Mouse (Mus musculus) heart, adult 2 months (tissue): ENCODE measurements at regions not wholly inside any gene's neighbourhood (a gene's known extent, or its start where the extent isn't known, plus 50 kb on each side); places are given as distances from the start of the nearest gene placed in this dataset.

Experiments
- DNase-seq, 2 experiments: peaks; one replicate each; pipeline ENCODE4 v3.0.0; 2021
- H3K27ac ChIP-seq: fragments of 200-600 bp; 2 replicates; pipeline ENCODE4 v1.8.1; 2022
- H3K27me3 ChIP-seq: fragments of 200-500 bp; 2 replicates; pipeline ENCODE4 v1.6.1; 2012; ENCODE audit warnings: mild to moderate bottlenecking, low read length, inconsistent platforms, mixed read lengths; ENCODE audit not compliant: control insufficient read depth, insufficient read depth
- H3K36me3 ChIP-seq: fragments of 200-500 bp; 2 replicates; pipeline ENCODE4 v1.6.1; 2012; ENCODE audit warnings: low read length, inconsistent platforms; ENCODE audit not compliant: control insufficient read depth, insufficient read depth
- H3K4me1 ChIP-seq: fragments of 200-500 bp; 2 replicates; pipeline ENCODE4 v1.6.1; 2011; ENCODE audit warnings: low read length; ENCODE audit not compliant: control insufficient read depth, insufficient read depth
- H3K4me3 ChIP-seq: fragments of 200-600 bp; 2 replicates; pipeline ENCODE4 v1.8.1; 2022
- H3K79me2 ChIP-seq: fragments of 200-500 bp; replicated peaks from 2 replicates; pipeline ENCODE4 v1.6.1; 2012; ENCODE audit warnings: mild to moderate bottlenecking, inconsistent platforms, low read length, moderate library complexity, mixed read lengths; ENCODE audit not compliant: control insufficient read depth, insufficient read depth
- H3K9ac ChIP-seq: fragments of 200-500 bp; 2 replicates; pipeline ENCODE4 v1.6.1; 2012; ENCODE audit warnings: low read depth, mild to moderate bottlenecking, control low read depth, inconsistent platforms, low read length, mixed read lengths
- CTCF ChIP-seq: fragments of 200-600 bp; IDR thresholded peaks from 2 replicates; pipeline ENCODE4 v1.8.1; 2022; ENCODE audit warnings: antibody characterized with exemption, mild to moderate bottlenecking, moderate library complexity
- EP300 ChIP-seq: fragments of 200-500 bp; IDR thresholded peaks from 2 replicates; pipeline ENCODE4 v1.6.1; 2011; ENCODE audit warnings: low read depth, low read length, control low read depth; ENCODE audit not compliant: insufficient read depth
- POLR2A ChIP-seq: fragments of 200-500 bp; IDR thresholded peaks from 2 replicates; pipeline ENCODE4 v1.6.1; 2011; ENCODE audit warnings: mild to moderate bottlenecking, low read depth, low read length, control low read depth; ENCODE audit not compliant: insufficient read depth
- WGBS: fragments of 180-500 bp; shearing (Covaris S2); methylation state at CpG from one replicate; pipeline ENCODE4 v1.1.7; 2018; 5-methylcytosine and 5-hydroxymethylcytosine counted together
- intact Hi-C: fragments of 180-260 bp; cut with DNase I; formaldehyde crosslinking; loops from one replicate; pipeline ENCODE4 v1.15.1; 2025

DNA sequence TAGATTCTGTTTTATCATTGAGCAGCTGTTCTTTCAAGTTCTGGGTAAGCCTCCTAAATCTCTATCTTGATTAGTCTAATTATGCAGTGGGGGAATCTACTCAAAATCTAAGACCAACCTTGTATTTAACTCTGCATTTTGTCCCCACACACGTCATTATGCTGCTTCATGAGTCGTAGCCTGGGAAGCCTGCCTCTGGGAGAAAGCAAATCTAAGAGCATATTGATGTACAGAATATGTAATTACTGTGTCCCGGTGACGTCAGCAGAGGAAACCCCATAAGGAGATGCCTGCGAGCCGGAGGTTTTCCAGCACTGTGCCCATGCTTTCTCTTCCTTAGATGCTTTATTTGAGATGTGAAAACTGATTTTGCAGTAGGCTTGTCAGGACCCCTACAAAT, 161.7 kb downstream of the Rps29 start:
- H3K36me3 ChIP-seq = no peaks in the 10 kb centered on the region
- WGBS = 74% methylated on average over 6 of the region's 6 CpGs
- no peak for TF ChIP-seq CTCF
- TF ChIP-seq EP300 = no peak
- no peak for TF ChIP-seq POLR2A
- no peaks in the 10 kb centered on the region for H3K4me1 ChIP-seq
- no peak overlapping the region for H3K27ac ChIP-seq
- no peak for DNase-seq
- H3K4me3 ChIP-seq = no peak overlapping the region
- intact Hi-C loops = no loop called here
- H3K79me2 ChIP-seq = no peaks in the 10 kb centered on the region
- H3K27me3 ChIP-seq = no peaks in the 10 kb centered on the region
- H3K9ac ChIP-seq = no peak overlapping the region

- no peaks in the 10 kb centered on the region for H3K79me2 ChIP-seq
- H3K27me3 ChIP-seq = no peaks in the 10 kb centered on the region
- 54% methylated on average over 12 of the region's 12 CpGs for WGBS
- no peak overlapping the region for H3K27ac ChIP-seq
- no peak overlapping the region for H3K9ac ChIP-seq
- H3K4me3 ChIP-seq = no peak overlapping the region
- TF ChIP-seq EP300 = no peak
- TF ChIP-seq POLR2A = no peak
- no peak for TF ChIP-seq CTCF
- no peaks in the 10 kb centered on the region for H3K4me1 ChIP-seq
- intact Hi-C loops = no loop called here
- H3K36me3 ChIP-seq = no peaks in the 10 kb centered on the region
- DNase-seq = no peak
Observed at GRCm38 (mm10) chr12:68996740-68997139, 162.2 kb downstream of the Rps29 start.

- TF ChIP-seq POLR2A = no peak
- no peak for TF ChIP-seq EP300
- TF ChIP-seq CTCF = no peak
- Histone ChIP-seq H3K27me3 (no peaks in the 10 kb centered on the region), H3K36me3 (no peaks in the 10 kb centered on the region), H3K4me1 (no peaks in the 10 kb centered on the region), H3K4me3 (no peak overlapping the region), H3K9ac (no peak overlapping the region), H3K79me2 (no peaks in the 10 kb centered on the region), H3K27ac (no peak overlapping the region)
- WGBS = 80% methylated on average over 4 of the region's 4 CpGs
- no peak for DNase-seq
- intact Hi-C loops = no loop called here
Observed at GRCm38 (mm10) chr12:68980640-68981039, 178.3 kb downstream of the Rps29 start.

DNA sequence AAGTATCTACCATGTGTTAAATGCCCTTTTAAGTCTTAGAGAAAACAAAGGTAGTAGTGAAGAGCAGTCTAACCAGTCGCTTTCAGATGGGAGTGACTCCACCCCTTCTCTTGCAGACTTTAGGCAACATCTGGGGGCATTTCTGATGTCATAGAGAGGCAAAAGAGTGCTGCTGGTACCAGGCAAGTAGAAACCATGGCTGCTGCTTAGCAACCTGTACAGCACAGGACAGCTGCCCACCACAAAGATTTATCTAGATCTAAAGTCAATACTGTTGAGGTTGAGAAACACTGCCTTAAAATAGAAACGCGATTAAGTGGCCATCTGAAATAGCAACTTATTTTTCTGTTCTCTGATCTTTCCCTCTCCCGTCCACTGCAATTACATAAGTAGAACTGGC, 178.8 kb downstream of the Rps29 start:
- no peaks in the 10 kb centered on the region for H3K4me1 ChIP-seq
- WGBS = 59% methylated on average over 4 of the region's 4 CpGs
- intact Hi-C loops = no loop called here
- H3K27me3 ChIP-seq = no peaks in the 10 kb centered on the region
- no peaks in the 10 kb centered on the region for H3K36me3 ChIP-seq
- TF ChIP-seq POLR2A (no peak), EP300 (no peak), CTCF (no peak)
- H3K27ac ChIP-seq = no peak overlapping the region
- H3K4me3 ChIP-seq = no peak overlapping the region
- no peak overlapping the region for H3K9ac ChIP-seq
- no peak for DNase-seq
- H3K79me2 ChIP-seq = no peaks in the 10 kb centered on the region

DNA sequence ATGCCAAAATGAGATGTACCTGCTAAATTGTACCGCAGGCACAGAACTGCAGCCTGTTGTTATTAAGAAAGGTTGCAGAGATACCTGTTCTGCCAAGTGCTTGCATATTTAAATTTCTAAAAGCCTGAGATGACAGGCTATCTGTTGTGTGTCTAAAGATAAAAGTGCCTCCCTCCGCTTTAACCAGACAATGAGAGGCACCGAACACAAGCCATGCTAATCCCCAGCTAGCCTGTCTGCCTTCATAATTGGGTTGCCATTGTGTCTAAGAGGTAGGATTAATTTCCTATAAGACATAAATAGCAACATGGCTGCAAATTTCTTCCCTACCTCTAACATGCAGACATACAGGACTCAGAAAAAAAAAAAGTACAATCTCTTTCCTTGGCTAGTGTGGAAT, 179.8 kb downstream of the Rps29 start:
- 78% methylated on average over 3 of the region's 3 CpGs for WGBS
- no peaks in the 10 kb centered on the region for H3K79me2 ChIP-seq
- intact Hi-C loops = no loop called here
- H3K4me1 ChIP-seq = no peaks in the 10 kb centered on the region
- H3K9ac ChIP-seq = no peak overlapping the region
- no peak overlapping the region for H3K4me3 ChIP-seq
- H3K27ac ChIP-seq = no peak overlapping the region
- no peaks in the 10 kb centered on the region for H3K36me3 ChIP-seq
- TF ChIP-seq CTCF (no peak), EP300 (no peak), POLR2A (no peak)
- DNase-seq = no peak
- no peaks in the 10 kb centered on the region for H3K27me3 ChIP-seq

GRCm38 (mm10) chr12:68977276-68977675, 181.7 kb downstream of the Rps29 start:
- H3K9ac ChIP-seq = no peak overlapping the region
- no peak overlapping the region for H3K4me3 ChIP-seq
- no peaks in the 10 kb centered on the region for H3K79me2 ChIP-seq
- H3K27me3 ChIP-seq = no peaks in the 10 kb centered on the region
- TF ChIP-seq CTCF (no peak), EP300 (no peak), POLR2A (no peak)
- WGBS = 31% methylated on average over 4 of the region's 4 CpGs
- H3K4me1 ChIP-seq = no peaks in the 10 kb centered on the region
- H3K27ac ChIP-seq = no peak overlapping the region
- DNase-seq = no peak
- H3K36me3 ChIP-seq = no peaks in the 10 kb centered on the region
- intact Hi-C loops = no loop called here
